Mouse (Mus musculus): Measurements from ENCODE around the gene Mapk12. TPM values are rescaled to one million over a fixed set of nuclear protein-coding genes. Genes with fewer than 3 reads are reported as not detected.
A peak's percentile ranks its signal among the peaks of the same experiment; 100 is the strongest.

Gene Mapk12
- total RNA-seq, 2 experiments from 2014 or later: 54.4 to 57.3 TPM

- no peak for DNase-seq (ENCODE audit: low spot score in 2 of 2)
These were observed 31.9 kb upstream of the Mapk12 start for GRCm38 (mm10) chr15:89172276-89172935.

GRCm38 (mm10) chr15:89171526-89172051, 31.1 kb upstream of the Mapk12 start:
- DNase-seq (ENCODE audit: low spot score in 2 of 2): no peak

GRCm38 (mm10) chr15:89170102-89170501, 29.6 kb upstream of the Mapk12 start:
- DNase-seq (ENCODE audit: low spot score in 2 of 2): no peak

- DNase-seq (ENCODE audit: low spot score in 2 of 2): peak; percentile 45 to 74
These were observed 28.9 kb upstream of the Mapk12 start for GRCm38 (mm10) chr15:89169431-89169830.

GRCm38 (mm10) chr15:89168922-89169321, 28.4 kb upstream of the Mapk12 start:
- DNase-seq (ENCODE audit: low spot score in 2 of 2): no peak

- DNase-seq (ENCODE audit: low spot score in 2 of 2): no peak
These were observed 25.0 kb upstream of the Mapk12 start for GRCm38 (mm10) chr15:89165478-89165877.

- no peak for DNase-seq (ENCODE audit: low spot score in 2 of 2)
These were observed 20.9 kb upstream of the Mapk12 start for GRCm38 (mm10) chr15:89161397-89161796.

GRCm38 (mm10) chr15:89158516-89158915, 18.0 kb upstream of the Mapk12 start:
- no peak for DNase-seq (ENCODE audit: low spot score in 2 of 2)

- peak in 1 of 2 experiments; percentile 73 for DNase-seq (ENCODE audit: low spot score in 2 of 2)
These were observed 17.5 kb upstream of the Mapk12 start for GRCm38 (mm10) chr15:89157954-89158353.

- no peak for DNase-seq (ENCODE audit: low spot score in 2 of 2)
These were observed 11.8 kb upstream of the Mapk12 start for GRCm38 (mm10) chr15:89152312-89152711.

- DNase-seq (ENCODE audit: low spot score in 2 of 2): no peak
These were observed 9.5 kb upstream of the Mapk12 start for GRCm38 (mm10) chr15:89150041-89150390.

- no peak for DNase-seq (ENCODE audit: low spot score in 2 of 2)
These were observed 9.0 kb upstream of the Mapk12 start, which contains the start of gene Mapk11 for GRCm38 (mm10) chr15:89149271-89150040. Gene Mapk11, minus strand, starts transcription at chr15:89149628.

GRCm38 (mm10) chr15:89148496-89149270, 8.2 kb upstream of the Mapk12 start:
- no peak for DNase-seq (ENCODE audit: low spot score in 2 of 2)

- DNase-seq (ENCODE audit: low spot score in 2 of 2): no peak
These were observed 7.4 kb upstream of the Mapk12 start for GRCm38 (mm10) chr15:89147895-89148294.

- DNase-seq (ENCODE audit: low spot score in 2 of 2): no peak
These were observed 7.0 kb upstream of the Mapk12 start for GRCm38 (mm10) chr15:89147456-89147855.

GRCm38 (mm10) chr15:89147024-89147423, 6.5 kb upstream of the Mapk12 start:
- DNase-seq (ENCODE audit: low spot score in 2 of 2): no peak

- no peak for DNase-seq (ENCODE audit: low spot score in 2 of 2)
These were observed 6.0 kb upstream of the Mapk12 start for GRCm38 (mm10) chr15:89146537-89146936.

- DNase-seq (ENCODE audit: low spot score in 2 of 2): no peak
These were observed 5.4 kb upstream of the Mapk12 start for GRCm38 (mm10) chr15:89145813-89146350.

- no peak for DNase-seq (ENCODE audit: low spot score in 2 of 2)
These were observed 4.5 kb upstream of the Mapk12 start for GRCm38 (mm10) chr15:89144965-89145364.

GRCm38 (mm10) chr15:89143134-89143533, 2.6 kb upstream of the Mapk12 start:
- no peak for DNase-seq (ENCODE audit: low spot score in 2 of 2)

- no peak for DNase-seq (ENCODE audit: low spot score in 2 of 2)
These were observed 1.4 kb upstream of the Mapk12 start for GRCm38 (mm10) chr15:89141905-89142304.

All from gastrocnemius, postnatal 4 days (tissue).